Mouse (Mus musculus) yolk sac, embryonic 10.5 days (tissue): ENCODE measurements around the gene Gm21969.

ENCODE experiments used
- DNase-seq: peaks from one replicate; pipeline ENCODE4 v3.0.0-alpha.2; 2017; ENCODE audit warnings: low spot score

The Gm21969 gene

GRCm38 (mm10) chr4:139602357-139603244 is at the start of gene Gm21969:
Gene Gm21969 (plus strand): TSS chr4:139603186.
- DNase-seq: no peak

GRCm38 (mm10) chr4:139555235-139555634 is 47.8 kb upstream of the Gm21969 start:
- no peak for DNase-seq

GRCm38 (mm10) chr4:139555951-139556350 is 47.0 kb upstream of the Gm21969 start:
- peak; percentile 18 for DNase-seq

GRCm38 (mm10) chr4:139568361-139568760 is 34.6 kb upstream of the Gm21969 start:
- DNase-seq: no peak

- no peak for DNase-seq
These were observed 32.2 kb upstream of the Gm21969 start for GRCm38 (mm10) chr4:139570756-139571155.

GRCm38 (mm10) chr4:139572928-139573512 is 30.0 kb upstream of the Gm21969 start:
- DNase-seq: no peak

- peak; percentile 100 for DNase-seq
These were observed 28.7 kb upstream of the Gm21969 start for GRCm38 (mm10) chr4:139574156-139574798.

- DNase-seq: no peak
These were observed 27.9 kb upstream of the Gm21969 start for GRCm38 (mm10) chr4:139574799-139575672.

GRCm38 (mm10) chr4:139575673-139576003 is 27.3 kb upstream of the Gm21969 start:
- no peak for DNase-seq

- DNase-seq: no peak
These were observed 26.6 kb upstream of the Gm21969 start for GRCm38 (mm10) chr4:139576251-139576880.

GRCm38 (mm10) chr4:139577006-139577405 is 26.0 kb upstream of the Gm21969 start:
- DNase-seq: no peak

- DNase-seq: no peak
These were observed 24.6 kb upstream of the Gm21969 start for GRCm38 (mm10) chr4:139578389-139578788.

- no peak for DNase-seq
These were observed 24.0 kb upstream of the Gm21969 start for GRCm38 (mm10) chr4:139579003-139579402.

- DNase-seq: no peak
These were observed 23.5 kb upstream of the Gm21969 start for GRCm38 (mm10) chr4:139579466-139579865.

GRCm38 (mm10) chr4:139580663-139581336 is 22.2 kb upstream of the Gm21969 start:
- peak; percentile 78 for DNase-seq

- peak; percentile 60 for DNase-seq
These were observed 21.4 kb upstream of the Gm21969 start for GRCm38 (mm10) chr4:139581427-139582051.

- DNase-seq: no peak
These were observed 20.6 kb upstream of the Gm21969 start for GRCm38 (mm10) chr4:139582346-139582745.

GRCm38 (mm10) chr4:139582903-139583302 is 20.1 kb upstream of the Gm21969 start:
- no peak for DNase-seq

GRCm38 (mm10) chr4:139583629-139584245 is 19.2 kb upstream of the Gm21969 start:
- DNase-seq: no peak

GRCm38 (mm10) chr4:139584704-139585103 is 18.3 kb upstream of the Gm21969 start:
- no peak for DNase-seq
